Mouse (Mus musculus) neural tube, embryonic 14.5 days (tissue): ENCODE measurements at regions not wholly inside any gene's neighbourhood (a gene's known extent, or its start where the extent isn't known, plus 50 kb on each side); places are given as distances from the start of the nearest gene placed in this dataset.

ENCODE experiments used
- ATAC-seq: fragments of 200-750 bp; cut with Nextera tagmentation; 2 replicates; pipeline ENCODE4 v1.8.0; 2017; ENCODE audit warnings: low read depth, mild to moderate bottlenecking, moderate TSS enrichment, moderate library complexity
- H3K27ac ChIP-seq: fragments of 300-500 bp; sonication (generic); 2 replicates; pipeline ENCODE4 v1.5.1; 2014; ENCODE audit warnings: low read depth, mild to moderate bottlenecking, control low read depth, low read length, moderate library complexity, mixed read lengths
- H3K27me3 ChIP-seq: fragments of 300-500 bp; sonication (generic); 2 replicates; pipeline ENCODE4 v1.6.1; 2014; ENCODE audit warnings: low read length; ENCODE audit not compliant: control insufficient read depth, insufficient read depth
- H3K36me3 ChIP-seq: fragments of 300-500 bp; sonication (generic); 2 replicates; pipeline ENCODE4 v1.6.1; 2014; ENCODE audit warnings: low read length, mixed read lengths; ENCODE audit not compliant: control insufficient read depth, insufficient read depth
- H3K4me1 ChIP-seq: fragments of 300-500 bp; sonication (generic); 2 replicates; pipeline ENCODE4 v1.6.1; 2014; ENCODE audit warnings: low read length; ENCODE audit not compliant: control insufficient read depth, insufficient read depth
- H3K4me2 ChIP-seq: fragments of 300-500 bp; sonication (generic); 2 replicates; pipeline ENCODE4 v1.6.1; 2014; ENCODE audit warnings: mild to moderate bottlenecking, low read depth, low read length, control low read depth
- H3K4me3 ChIP-seq: fragments of 300-500 bp; sonication (generic); 2 replicates; pipeline ENCODE4 v1.5.1; 2014; ENCODE audit warnings: low read depth, low read length, control low read depth, mixed read lengths
- H3K9ac ChIP-seq: fragments of 300-500 bp; sonication (generic); replicated peaks from 2 replicates; pipeline ENCODE4 v1.6.1; 2014; ENCODE audit warnings: low read depth, mild to moderate bottlenecking, control low read depth, low read length, mixed read lengths
- H3K9me3 ChIP-seq: fragments of 300-500 bp; sonication (generic); 2 replicates; pipeline ENCODE4 v1.6.1; 2016; ENCODE audit warnings: low read length; ENCODE audit not compliant: control insufficient read depth
- WGBS: fragments of 180-500 bp; shearing (Covaris S2); extraction: QIAGEN DNeasy Blood & Tissue Kit; methylation state at CpG from one replicate; pipeline ENCODE4 v1.1.7; 2014; 5-methylcytosine and 5-hydroxymethylcytosine counted together

DNA sequence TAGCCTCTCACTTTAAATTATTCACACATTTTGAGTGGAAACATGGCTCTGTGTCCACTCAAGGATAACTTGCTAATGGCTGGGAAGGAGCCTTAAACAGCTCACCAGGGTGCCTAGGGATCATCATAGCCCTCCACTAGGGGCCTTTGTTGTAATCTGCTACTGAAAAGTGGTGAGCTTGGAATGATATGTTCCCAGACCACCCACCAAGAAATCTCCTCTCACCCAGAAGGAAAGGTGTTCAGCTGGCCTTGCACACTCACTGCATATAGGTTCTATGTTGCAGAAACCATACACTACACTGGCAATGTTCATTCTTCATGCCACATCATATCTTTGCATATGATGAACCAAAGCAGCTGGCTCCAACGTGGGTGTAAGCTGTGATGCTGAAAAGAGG is 145.1 kb upstream of the Irx1 start:
- H3K27ac ChIP-seq: no peak overlapping the region
- H3K9me3 ChIP-seq: no peaks in the 10 kb centered on the region
- no peak overlapping the region for H3K4me2 ChIP-seq
- H3K4me3 ChIP-seq: no peak overlapping the region
- no peaks in the 10 kb centered on the region for H3K36me3 ChIP-seq
- no peaks in the 10 kb centered on the region for H3K4me1 ChIP-seq
- ATAC-seq: no peak
- 85% methylated on average over 1 of the region's 1 CpGs for WGBS
- no peaks in the 10 kb centered on the region for H3K27me3 ChIP-seq
- H3K9ac ChIP-seq: no peak overlapping the region

DNA sequence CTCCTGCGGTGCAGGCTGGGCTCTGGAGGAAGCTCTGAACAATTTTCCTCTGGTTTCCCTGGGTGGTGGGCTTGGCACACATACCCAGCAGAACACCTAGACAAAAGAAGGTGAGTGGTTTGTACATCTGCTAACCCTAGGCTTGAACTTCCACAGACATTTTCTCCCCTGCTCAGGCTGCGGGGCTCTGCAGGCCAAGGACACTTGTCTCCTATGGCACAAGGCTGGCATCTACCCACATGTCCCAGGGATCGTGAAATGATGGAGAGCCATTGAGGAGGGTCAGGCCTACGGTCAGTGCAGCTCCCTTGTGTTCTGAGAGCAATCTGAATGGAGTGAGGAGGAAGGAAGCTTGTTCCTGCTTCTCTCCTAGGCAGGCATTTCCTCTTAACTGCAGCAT is 150.4 kb upstream of the Irx1 start:
- Histone ChIP-seq H3K27ac (no peak overlapping the region), H3K9ac (no peak overlapping the region), H3K27me3 (no peaks in the 10 kb centered on the region), H3K4me3 (no peak overlapping the region), H3K9me3 (no peaks in the 10 kb centered on the region), H3K36me3 (no peaks in the 10 kb centered on the region), H3K4me2 (no peak overlapping the region), H3K4me1 (no peaks in the 10 kb centered on the region)
- WGBS: 90% methylated on average over 4 of the region's 4 CpGs
- ATAC-seq: no peak

DNA sequence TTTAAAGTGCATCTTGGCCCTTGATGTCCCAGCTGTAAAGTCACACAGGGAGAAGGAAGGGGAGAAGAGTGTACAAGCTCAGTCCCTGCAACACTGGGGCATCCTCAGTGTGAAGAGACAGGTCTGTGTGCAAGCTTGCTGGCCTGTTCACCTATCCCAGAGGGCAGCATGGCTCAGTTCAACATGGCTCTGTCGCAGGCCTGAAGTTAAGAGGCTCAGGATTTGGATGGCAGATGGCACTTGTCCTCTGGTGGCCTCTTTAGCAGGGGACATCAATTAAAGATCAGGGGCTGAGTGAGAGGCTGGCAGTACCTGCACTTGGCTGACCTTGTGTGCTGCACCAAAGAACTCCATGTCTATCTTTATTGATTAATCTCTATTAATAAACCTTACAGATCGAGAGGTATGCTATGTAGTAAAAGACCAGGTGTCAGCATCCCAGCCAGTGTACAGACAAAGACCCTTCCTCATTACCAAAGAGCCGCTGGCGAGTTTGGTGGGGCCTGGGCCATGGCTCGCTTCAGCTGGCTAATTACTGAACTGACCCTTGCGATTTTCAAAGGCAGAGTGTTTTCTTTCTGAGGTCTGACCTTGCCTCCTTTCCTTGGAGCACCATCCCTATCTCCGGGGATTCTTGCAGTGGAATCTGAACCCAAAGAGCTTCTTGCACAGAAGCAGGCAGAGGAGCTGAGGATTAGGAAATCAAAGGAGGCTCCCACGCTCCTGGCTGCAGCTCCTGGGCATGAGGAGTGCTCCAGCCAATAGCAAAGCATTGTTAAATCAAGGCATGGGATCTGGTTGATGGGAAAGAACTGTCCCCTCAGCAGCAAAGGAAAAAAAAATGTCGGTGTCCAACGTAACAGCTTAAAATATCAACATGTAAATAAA is 151.5 kb upstream of the Irx1 start:
- no peak overlapping the region for H3K27ac ChIP-seq
- ATAC-seq: no peak
- no peak overlapping the region for H3K4me3 ChIP-seq

DNA sequence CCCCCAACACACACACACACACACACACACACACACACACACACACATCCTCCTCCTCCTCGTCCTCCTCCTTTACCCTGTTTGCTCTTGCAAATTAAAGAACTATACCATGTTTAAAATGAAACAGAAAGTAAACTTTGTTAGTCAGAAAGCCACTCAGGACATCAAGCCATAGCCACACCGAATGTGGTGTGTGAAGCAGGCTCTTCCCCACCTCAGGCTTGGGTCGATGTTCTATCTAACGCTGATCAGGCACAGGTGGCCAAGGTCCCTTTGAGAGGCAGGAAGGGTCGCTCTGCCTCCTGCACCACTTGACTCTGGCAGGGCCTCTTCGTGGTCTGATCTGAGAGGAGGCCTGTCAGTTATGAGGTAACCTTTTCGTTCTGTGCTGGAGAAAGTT is 156.9 kb upstream of the Irx1 start:
- Histone ChIP-seq H3K9me3 (no peaks in the 10 kb centered on the region), H3K4me2 (no peak overlapping the region), H3K4me3 (no peak overlapping the region), H3K27me3 (no peaks in the 10 kb centered on the region; the same call in 1 of the 2 replicates), H3K9ac (no peak overlapping the region), H3K27ac (no peak overlapping the region), H3K4me1 (no peaks in the 10 kb centered on the region), H3K36me3 (no peaks in the 10 kb centered on the region)
- no peak for ATAC-seq
- whole genome bisulfite sequencing: 22% methylated on average over 7 of the region's 7 CpGs

More for the DNA sequence above, 151.5 kb upstream of the Irx1 start:
- no peak overlapping the region for H3K4me2 ChIP-seq
- H3K27me3 ChIP-seq: no peaks in the 10 kb centered on the region
- no peaks in the 10 kb centered on the region for H3K9me3 ChIP-seq
- no peaks in the 10 kb centered on the region for H3K4me1 ChIP-seq
- H3K36me3 ChIP-seq: no peaks in the 10 kb centered on the region
- no peak overlapping the region for H3K9ac ChIP-seq
- 40% methylated on average over 10 of the region's 10 CpGs for WGBS

DNA sequence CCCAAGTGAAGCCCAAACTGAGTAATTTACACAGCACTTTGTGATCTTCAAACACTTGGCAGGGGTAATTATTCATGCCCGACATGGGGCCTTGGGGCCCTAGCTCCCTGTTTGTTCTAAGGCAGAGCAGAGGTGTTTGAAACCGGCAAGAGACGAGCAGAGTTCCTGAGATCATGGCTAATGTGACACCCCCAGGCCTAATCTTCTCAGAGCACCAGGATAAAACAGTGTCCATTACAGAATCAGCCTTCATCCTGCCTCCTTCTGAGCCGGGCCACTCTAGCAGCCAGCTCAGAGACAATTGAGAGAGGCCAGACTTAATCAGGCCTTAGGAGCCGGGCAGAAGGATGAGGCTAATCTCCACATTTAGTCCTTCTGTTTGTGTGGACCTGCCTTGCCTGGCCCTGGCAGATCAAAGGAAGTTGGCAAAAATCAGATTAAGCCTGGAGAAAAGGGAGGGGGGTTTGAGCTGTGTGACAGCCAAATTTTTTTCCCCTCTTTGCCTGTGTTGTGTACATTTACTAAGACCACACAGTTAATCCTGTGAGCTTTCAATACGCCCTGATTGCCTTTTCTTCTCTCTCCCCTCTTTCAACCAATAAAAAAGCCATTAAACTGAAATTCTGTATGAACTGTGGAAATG is 157.5 kb upstream of the Irx1 start:
- H3K4me1 ChIP-seq: no peaks in the 10 kb centered on the region
- no peaks in the 10 kb centered on the region; the same call in 1 of the 2 replicates for H3K27me3 ChIP-seq
- H3K27ac ChIP-seq: no peak overlapping the region
- no peak overlapping the region for H3K4me2 ChIP-seq
- H3K4me3 ChIP-seq: no peak overlapping the region
- ATAC-seq: no peak
- H3K9ac ChIP-seq: no peak overlapping the region
- H3K36me3 ChIP-seq: no peaks in the 10 kb centered on the region
- no peaks in the 10 kb centered on the region for H3K9me3 ChIP-seq
- WGBS: 14% methylated on average over 6 of the region's 6 CpGs

DNA sequence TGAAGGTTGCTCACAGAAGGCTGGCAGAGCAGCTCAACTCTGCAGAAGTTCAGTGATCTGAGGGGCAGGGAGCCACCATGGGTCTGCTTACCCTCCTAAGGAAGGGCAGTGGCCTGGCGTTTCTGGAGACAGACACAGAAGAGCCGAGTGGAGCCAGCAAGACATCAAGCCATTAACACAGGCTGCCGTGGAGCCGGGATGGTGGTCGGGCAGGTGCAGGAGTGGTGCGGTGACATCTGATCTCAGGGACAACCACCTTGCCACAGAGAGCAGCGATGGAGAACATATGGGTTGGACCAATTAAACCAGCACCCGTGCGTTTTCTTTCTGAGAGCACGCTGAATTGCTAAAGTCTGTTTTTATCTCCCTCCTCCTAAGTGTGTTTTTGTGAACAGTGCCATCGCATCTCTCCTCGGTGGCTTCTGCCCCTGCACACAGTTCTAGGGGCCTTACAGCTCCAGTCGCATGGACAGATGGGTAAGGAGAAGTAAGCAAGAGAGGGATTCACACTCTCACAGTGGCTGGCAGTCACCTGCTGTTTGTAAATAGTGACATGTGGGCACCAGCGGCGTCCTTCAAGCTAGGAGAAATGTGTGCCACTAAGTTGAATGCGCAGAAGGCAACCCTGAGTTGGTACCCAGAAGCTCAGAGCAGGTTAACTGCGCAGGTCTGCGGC is 158.2 kb upstream of the Irx1 start:
- Histone ChIP-seq H3K9ac (no peak overlapping the region), H3K4me1 (no peaks in the 10 kb centered on the region), H3K27me3 (no peaks in the 10 kb centered on the region; the same call in 1 of the 2 replicates), H3K36me3 (no peaks in the 10 kb centered on the region), H3K9me3 (no peaks in the 10 kb centered on the region), H3K27ac (no peak overlapping the region), H3K4me2 (no peak overlapping the region), H3K4me3 (no peak overlapping the region)
- WGBS: 66% methylated on average over 18 of the region's 18 CpGs
- ATAC-seq: no peak

DNA sequence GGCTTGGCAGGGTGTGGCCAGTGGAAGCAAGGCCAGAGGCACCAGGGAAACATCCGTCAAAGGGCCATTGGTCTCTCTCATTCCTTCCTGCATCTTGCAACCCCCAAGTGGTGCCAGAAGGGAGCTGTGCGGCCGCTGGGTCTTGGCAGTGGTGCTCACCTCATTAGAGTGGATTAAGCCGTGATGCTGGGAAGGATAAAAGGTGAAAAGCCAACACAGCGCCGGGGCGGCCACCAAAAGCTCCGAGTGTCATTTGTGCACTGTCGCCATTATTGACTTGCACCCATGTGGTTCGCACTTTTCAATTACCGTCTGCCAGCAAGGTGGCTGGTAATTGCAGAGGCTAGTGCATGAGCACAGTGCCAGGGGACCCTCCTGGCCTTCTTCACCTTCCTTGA is 158.7 kb upstream of the Irx1 start:
- Histone ChIP-seq H3K4me1 (no peaks in the 10 kb centered on the region), H3K27ac (no peak overlapping the region), H3K9ac (no peak overlapping the region), H3K4me2 (no peak overlapping the region), H3K4me3 (no peak overlapping the region), H3K36me3 (no peaks in the 10 kb centered on the region), H3K9me3 (no peaks in the 10 kb centered on the region), H3K27me3 (no peaks in the 10 kb centered on the region; the same call in 1 of the 2 replicates)
- no peak for ATAC-seq
- WGBS: 53% methylated on average over 11 of the region's 11 CpGs

DNA sequence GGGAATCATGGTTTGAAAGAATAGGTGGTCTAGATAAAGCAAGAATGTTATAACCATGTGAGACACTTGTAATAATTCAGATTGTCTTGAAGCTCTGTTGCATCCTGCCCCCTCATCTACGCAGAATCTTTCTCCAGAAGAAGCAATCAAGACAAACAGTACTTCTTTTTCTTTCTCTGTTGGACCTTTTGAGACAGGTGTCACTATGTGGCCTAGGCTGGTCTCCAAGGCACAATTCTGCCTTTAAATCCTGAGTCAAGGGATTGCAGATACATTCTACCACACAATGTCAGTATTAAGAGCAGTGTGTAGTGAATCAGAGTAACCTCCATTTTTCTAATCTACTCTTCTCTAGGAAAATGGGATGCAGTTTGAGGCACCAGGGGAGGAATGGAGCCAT is 164.8 kb upstream of the Irx1 start:
- no peaks in the 10 kb centered on the region for H3K9me3 ChIP-seq
- WGBS: 97% methylated on average over 1 of the region's 1 CpGs
- no peaks in the 10 kb centered on the region for H3K36me3 ChIP-seq
- H3K4me1 ChIP-seq: no peaks in the 10 kb centered on the region
- no peak overlapping the region for H3K9ac ChIP-seq
- ATAC-seq: no peak
- H3K27me3 ChIP-seq: no peaks in the 10 kb centered on the region
- H3K27ac ChIP-seq: no peak overlapping the region
- no peak overlapping the region for H3K4me2 ChIP-seq
- H3K4me3 ChIP-seq: no peak overlapping the region

DNA sequence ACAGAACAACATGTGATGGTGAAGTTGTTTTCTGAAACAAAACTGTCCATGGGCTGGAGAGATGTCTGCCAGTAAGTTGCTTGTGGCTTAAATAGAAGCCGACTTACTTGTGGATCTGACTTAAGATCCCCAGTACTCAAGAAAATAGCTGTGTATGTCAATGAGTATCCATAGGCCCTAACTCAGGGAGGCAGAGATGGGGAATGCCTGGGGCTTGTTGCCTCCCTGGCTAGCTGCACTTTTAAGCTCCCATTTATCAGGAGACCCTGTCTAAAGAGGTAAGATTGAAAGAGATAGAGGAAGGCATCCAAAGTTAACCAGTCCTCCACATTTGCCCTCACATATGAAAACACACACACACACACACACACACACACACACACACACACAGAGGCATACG is 167.8 kb upstream of the Irx1 start:
- Histone ChIP-seq H3K4me3 (no peak overlapping the region), H3K9me3 (no peaks in the 10 kb centered on the region), H3K4me1 (no peaks in the 10 kb centered on the region), H3K9ac (no peak overlapping the region), H3K27me3 (no peaks in the 10 kb centered on the region), H3K36me3 (no peaks in the 10 kb centered on the region), H3K4me2 (no peak overlapping the region), H3K27ac (no peak overlapping the region)
- 88% methylated on average over 2 of the region's 2 CpGs for WGBS
- ATAC-seq: no peak
